Mouse (Mus musculus) limb, embryonic 10.5 days (tissue): Measurements from ENCODE around the gene Slc12a1. TPM values are rescaled to one million over a fixed set of nuclear protein-coding genes. Genes with fewer than 3 reads are reported as not detected.
A peak's percentile ranks its signal among the peaks of the same experiment; 100 is the strongest.
"Not testable (repeated sequence)": the region's sequence is repeated elsewhere in the genome, so short reads cannot be mapped to it uniquely, and the experiment has no call there.

ENCODE experiments used
- DNase-seq: peaks from one replicate; pipeline ENCODE4 v3.0.0-alpha.2; 2017; ENCODE audit warnings: low spot score
- H3K27ac ChIP-seq: fragments of 300-500 bp; sonication (generic); 2 replicates; pipeline ENCODE4 v1.5.1; 2016; ENCODE audit warnings: mild to moderate bottlenecking
- H3K27me3 ChIP-seq: fragments of 300-500 bp; sonication (generic); 2 replicates; pipeline ENCODE4 v1.6.1; 2016; ENCODE audit warnings: low read depth, mild to moderate bottlenecking; ENCODE audit not compliant: poor library complexity, severe bottlenecking
- H3K36me3 ChIP-seq: fragments of 300-500 bp; sonication (generic); 2 replicates; pipeline ENCODE4 v1.6.1; 2016; ENCODE audit warnings: mild to moderate bottlenecking, moderate library complexity
- H3K4me1 ChIP-seq: fragments of 300-500 bp; sonication (generic); 2 replicates; pipeline ENCODE4 v1.6.1; 2016
- H3K4me3 ChIP-seq: fragments of 300-500 bp; sonication (generic); 2 replicates; pipeline ENCODE4 v1.5.1; 2016; ENCODE audit warnings: mild to moderate bottlenecking, moderate library complexity
- H3K9me3 ChIP-seq: fragments of 300-500 bp; sonication (generic); replicated peaks from 2 replicates; pipeline ENCODE4 v1.6.1; 2016; ENCODE audit warnings: mild to moderate bottlenecking
- WGBS: fragments of 180-500 bp; shearing (Covaris S2); methylation state at CpG from one replicate; pipeline ENCODE4 v1.1.7; 2016; 5-methylcytosine and 5-hydroxymethylcytosine counted together
- polyA plus RNA-seq: library from polyadenylated mRNA; unstranded; fragments of >200 nt; fragmentation: Nextera tagmentation; extraction: Ambion mirVana; gene quantifications from 2 replicates; pipeline ENCODE4 v1.2.1, GENCODE M21; 2016

The Slc12a1 gene
- polyA plus RNA-seq = not detected in 2 replicates

DNA sequence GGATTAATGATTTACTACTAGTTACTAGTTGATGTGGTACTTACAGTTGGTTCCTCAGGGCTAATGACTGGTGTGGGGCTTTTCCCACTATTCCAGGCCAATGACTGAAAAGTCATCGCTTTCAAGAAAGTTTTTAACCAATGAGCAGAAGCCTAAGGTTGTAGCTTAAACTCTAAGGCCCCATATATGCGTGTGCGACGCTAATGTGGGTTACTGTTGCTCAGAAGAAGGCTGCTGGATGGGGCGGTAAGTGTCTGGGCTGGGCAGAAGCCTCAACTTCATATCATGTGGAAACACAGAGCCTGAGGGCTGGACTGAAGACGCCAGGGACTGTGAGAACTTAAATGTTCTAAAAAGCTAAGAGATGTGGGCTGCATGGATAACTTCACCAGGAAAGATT lies at the start of gene Slc12a1:
Gene Slc12a1, plus strand, starts transcription at position 118 of the 400 bp plus-strand sequence.
- Histone ChIP-seq H3K27me3 (no peaks in the 10 kb centered on the region), H3K9me3 (no peaks in the 10 kb centered on the region), H3K36me3 (no peaks in the 10 kb centered on the region), H3K27ac (no peak within 1 kb of the TSS), H3K4me3 (no peak within 1 kb of the TSS), H3K4me1 (peaks cover 14% of the 10 kb centered on the region; the same call in 1 of the 2 replicates)
- no peak for DNase-seq
- 86% methylated on average over 6 of the region's 6 CpGs for WGBS

DNA sequence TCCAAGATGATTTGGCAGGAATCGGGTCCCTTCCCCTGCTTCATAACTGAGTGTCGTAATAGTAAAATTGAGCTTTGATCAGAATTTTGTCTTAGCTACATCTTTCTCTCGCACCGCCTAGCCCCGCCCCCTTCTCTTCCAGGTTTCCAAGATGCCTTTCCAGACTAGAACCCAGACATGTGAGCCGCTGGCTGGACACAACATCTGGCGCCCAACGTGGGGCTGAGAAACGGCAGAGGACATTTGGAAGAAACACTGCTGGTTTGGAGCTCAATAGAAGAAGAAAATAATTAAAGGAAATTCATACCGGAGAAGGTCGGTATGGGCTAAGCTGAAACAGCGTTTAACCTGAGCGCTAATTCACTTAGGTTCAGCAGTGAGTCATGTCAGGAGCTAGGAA lies 47.8 kb upstream of the Slc12a1 start:
- H3K4me1 ChIP-seq, H3K27me3 ChIP-seq, DNase-seq, H3K27ac ChIP-seq, H3K4me3 ChIP-seq, H3K9me3 ChIP-seq: not testable (repeated sequence)
- peaks cover 91% of the 10 kb centered on the region for H3K36me3 ChIP-seq
- 96% methylated on average over 13 of the region's 13 CpGs for WGBS

DNA sequence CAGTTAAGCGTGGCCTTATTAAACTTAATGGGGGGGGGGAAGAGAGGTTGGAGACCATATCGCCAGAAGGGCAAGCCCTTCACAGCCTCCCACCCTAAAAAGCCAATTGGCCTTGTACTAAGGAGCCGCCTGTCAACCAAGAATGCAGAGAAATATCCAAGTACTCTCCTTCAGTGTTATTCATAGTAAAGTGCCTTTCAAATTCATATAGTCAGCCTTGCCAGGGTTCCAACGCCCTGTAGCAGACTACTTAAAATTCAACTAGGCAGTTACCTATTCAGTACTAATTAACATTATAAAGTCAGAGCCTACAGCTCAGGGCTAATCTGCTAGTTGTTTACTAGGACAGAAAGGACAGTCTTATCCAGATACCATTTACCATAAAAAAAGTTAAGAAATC lies 45.8 kb upstream of the Slc12a1 start:
- peaks cover 88% of the 10 kb centered on the region for H3K36me3 ChIP-seq
- H3K27ac ChIP-seq, H3K27me3 ChIP-seq, H3K4me1 ChIP-seq, H3K4me3 ChIP-seq, DNase-seq, H3K9me3 ChIP-seq: not testable (repeated sequence)
- WGBS = 96% methylated on average over 4 of the region's 4 CpGs

DNA sequence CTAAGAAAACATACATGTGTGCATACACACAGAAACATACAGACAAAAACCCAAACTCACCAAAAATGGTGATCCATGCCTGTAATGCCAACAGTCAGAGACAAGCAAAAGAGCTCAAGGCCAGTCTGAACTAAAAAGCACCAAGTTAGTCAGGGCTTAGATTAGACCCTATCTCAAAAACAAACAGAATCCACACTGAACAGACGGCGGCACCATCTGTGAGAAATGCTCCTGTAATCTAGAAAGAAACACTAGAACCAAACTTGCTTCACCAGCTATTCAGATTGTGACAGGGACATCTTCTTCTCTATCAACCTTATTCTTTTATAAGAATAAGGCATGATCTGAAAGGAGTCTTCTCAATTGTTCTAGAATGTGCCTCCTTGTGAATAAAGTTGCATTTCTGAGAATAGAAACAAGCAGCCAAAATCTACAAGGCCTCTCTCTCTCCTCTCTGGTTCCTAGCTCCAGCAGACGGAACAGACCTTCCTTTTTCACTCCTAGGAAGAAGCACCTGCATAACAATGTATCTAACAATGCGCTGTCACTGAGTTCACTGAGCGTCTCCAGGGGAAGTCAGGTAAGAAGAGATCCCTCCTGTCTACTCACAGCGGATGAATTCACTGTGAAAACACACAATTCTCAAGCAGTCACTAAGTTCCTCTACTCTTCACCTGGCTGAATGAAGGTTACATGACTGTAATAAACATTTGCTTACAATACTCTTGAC lies 32.8 kb upstream of the Slc12a1 start:
- H3K4me1 ChIP-seq = peaks cover 13% of the 10 kb centered on the region
- peaks cover 26% of the 10 kb centered on the region for H3K36me3 ChIP-seq
- no peak overlapping the region for H3K4me3 ChIP-seq
- 92% methylated on average over 6 of the region's 6 CpGs for WGBS
- DNase-seq = no peak
- H3K9me3 ChIP-seq = no peaks in the 10 kb centered on the region
- no peaks in the 10 kb centered on the region for H3K27me3 ChIP-seq
- no peak overlapping the region for H3K27ac ChIP-seq

DNA sequence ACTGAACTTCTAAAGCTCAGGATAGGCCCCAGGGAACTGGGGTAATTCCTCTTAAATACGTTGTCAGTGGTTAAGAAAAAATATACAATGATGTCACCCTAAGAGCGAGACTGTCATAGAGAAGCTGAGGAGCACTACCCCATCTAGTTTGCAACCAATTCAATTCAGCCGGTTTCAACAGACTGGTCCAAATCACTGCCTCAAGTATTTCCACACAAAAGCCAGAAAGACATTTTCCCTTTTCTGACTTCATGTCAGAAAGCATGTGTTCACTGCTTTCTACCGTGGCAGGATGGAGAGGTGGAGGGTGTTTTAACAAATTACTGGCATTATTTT lies 30.0 kb upstream of the Slc12a1 start:
- H3K36me3 ChIP-seq = peaks cover 4% of the 10 kb centered on the region; the same call in 1 of the 2 replicates
- H3K4me3 ChIP-seq = peak overlapping the region; percentile 88
- H3K4me1 ChIP-seq = peaks cover 13% of the 10 kb centered on the region
- H3K9me3 ChIP-seq = no peaks in the 10 kb centered on the region
- 15% methylated on average over 4 of the region's 4 CpGs for WGBS
- no peak for DNase-seq
- peak overlapping the region; percentile 99 for H3K27ac ChIP-seq
- H3K27me3 ChIP-seq = no peaks in the 10 kb centered on the region

DNA sequence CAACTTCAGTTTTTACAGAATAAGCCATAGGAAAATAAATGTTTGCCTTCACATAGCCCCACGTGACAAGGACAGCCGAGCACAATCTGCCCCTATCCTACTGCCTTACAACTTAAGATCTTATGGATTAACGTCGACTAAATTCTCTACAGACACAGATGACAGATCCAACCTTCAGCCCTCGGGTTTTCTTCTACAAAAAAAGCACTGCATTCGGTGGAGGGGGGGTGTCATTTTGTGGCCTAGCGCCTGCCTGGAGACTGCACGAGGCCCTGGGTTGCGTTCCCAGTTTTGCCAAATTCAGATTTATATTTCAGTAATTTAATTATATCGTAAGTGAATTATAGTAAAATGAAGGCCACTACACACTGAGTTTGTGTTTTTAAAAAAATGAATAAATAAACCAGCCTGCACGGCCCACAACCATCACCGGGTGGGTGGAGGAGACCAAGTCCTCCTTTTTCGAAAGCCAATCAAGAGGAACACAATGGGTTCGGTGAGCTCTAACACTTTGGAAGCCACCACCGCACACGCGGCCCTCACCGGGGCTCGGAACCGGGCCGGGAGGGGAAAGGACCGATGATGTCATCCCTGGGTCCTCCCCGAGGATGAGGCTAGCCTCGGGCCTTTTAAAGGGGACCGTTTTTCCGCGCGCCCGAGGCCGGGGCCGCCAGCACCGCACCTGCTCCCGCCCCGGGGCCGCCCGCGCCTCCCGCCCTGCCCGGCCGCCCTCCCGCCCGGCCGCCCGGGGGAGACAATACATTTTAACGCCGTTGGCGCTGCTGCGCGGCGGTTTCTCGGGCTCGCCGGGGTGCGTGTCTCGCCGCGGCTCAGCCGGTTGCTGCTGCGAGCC lies 29.5 kb upstream of the Slc12a1 start:
- Histone ChIP-seq H3K9me3 (no peaks in the 10 kb centered on the region), H3K27me3 (no peaks in the 10 kb centered on the region)
- WGBS = under 1% methylated on average over 44 of the region's 59 CpGs

DNA sequence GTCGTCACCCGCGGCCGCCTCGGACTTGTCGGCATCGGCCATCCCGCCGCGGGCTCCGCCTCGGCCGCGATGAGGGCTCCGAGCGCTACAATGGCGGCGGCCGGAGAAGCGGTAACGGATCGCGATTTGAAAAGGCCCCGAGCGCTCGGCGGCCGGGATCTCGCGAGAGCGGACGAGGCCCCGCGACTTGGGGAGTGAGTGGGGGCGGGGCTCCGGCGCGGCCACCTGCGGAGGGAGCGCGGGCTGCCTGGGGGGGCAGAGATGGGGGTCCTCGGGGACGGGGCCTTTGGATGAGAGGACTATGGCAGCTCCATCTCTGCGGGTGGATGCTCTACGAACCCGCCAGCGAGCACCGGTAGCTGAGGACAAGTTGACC lies 28.8 kb upstream of the Slc12a1 start, which contains the start of gene Myef2:
Gene Myef2, minus strand, starts transcription at position 185 of the 376 bp plus-strand sequence.
- DNase-seq = peak; percentile 94
- Histone ChIP-seq H3K9me3 (no peaks in the 10 kb centered on the region), H3K4me3 (peak within 1 kb of the TSS; percentile 88), H3K27ac (peak within 1 kb of the TSS; percentile 99), H3K27me3 (no peaks in the 10 kb centered on the region), H3K4me1 (peaks cover 13% of the 10 kb centered on the region), H3K36me3 (peaks cover 4% of the 10 kb centered on the region; the same call in 1 of the 2 replicates)
- WGBS = under 1% methylated on average over 47 of the region's 48 CpGs

More for the DNA sequence above, 29.5 kb upstream of the Slc12a1 start:
- Histone ChIP-seq H3K4me3 (peak overlapping the region; percentile 88), H3K4me1 (peaks cover 13% of the 10 kb centered on the region), H3K36me3 (peaks cover 4% of the 10 kb centered on the region; the same call in 1 of the 2 replicates), H3K27ac (peak overlapping the region; percentile 99)
- peak; percentile 67 for DNase-seq

DNA sequence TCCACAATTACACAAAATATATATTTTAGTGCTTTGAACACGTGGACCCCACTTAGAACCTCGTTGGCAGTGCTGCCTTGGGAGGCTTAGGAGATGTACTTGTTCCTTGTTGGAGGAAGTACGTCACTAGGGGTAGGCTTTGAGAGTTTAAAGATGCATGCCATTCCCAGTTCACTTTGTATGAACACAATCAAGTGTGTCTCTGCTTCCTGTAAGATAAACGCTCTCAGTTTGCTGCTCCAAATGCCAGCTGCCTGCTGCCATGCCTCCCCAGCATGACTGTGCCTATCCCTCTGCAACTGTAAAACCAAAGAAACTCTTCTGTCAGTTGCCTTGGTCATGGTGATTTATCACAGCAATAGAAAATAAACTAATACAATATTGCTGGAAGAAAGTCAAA lies 26.5 kb upstream of the Slc12a1 start:
- no peaks in the 10 kb centered on the region for H3K27me3 ChIP-seq
- peaks cover 12% of the 10 kb centered on the region for H3K4me1 ChIP-seq
- peaks cover 3% of the 10 kb centered on the region; the same call in 1 of the 2 replicates for H3K36me3 ChIP-seq
- WGBS = 43% methylated on average over 4 of the region's 4 CpGs
- no peak overlapping the region for H3K4me3 ChIP-seq
- DNase-seq = no peak
- H3K27ac ChIP-seq = no peak overlapping the region
- no peaks in the 10 kb centered on the region for H3K9me3 ChIP-seq

DNA sequence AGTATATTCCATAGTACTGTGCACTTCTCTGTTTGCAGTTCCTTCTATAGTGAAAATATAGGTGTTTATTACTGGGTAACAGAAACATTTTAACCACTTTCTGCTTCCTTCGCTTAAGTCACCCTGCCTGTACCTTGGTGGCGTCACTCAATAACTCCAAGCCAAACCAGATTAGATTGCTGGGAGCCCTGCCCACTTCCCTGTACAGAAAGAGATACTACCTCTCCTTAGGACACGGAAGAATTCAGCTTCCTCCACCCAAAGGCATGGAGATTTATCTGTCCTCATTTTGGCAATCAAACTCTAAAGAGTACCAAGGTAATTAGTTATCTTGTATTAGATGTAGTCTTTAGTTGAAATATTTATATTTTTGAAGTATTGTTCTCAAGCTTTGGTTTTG lies 25.5 kb upstream of the Slc12a1 start:
- no peak overlapping the region for H3K27ac ChIP-seq
- 88% methylated on average over 3 of the region's 3 CpGs for WGBS

DNA sequence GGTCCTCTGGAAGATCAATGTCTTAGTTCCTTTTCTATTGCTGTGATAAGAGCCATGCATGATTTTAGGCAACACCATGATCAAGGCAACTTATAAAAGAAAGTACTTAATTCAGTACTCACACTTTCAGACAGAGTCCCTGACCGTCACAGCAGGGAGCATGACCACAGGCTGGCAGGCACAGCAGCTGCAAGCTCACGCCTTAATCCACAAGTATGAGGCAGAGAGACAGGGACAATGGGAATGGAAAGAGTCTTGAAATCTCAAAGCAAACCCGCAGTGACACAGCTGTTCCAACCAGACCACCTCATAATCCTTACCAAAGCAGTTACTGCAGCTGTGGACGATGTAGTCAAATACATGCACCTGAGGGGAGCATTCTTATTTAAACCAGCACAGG lies 18.2 kb upstream of the Slc12a1 start:
- 0 out of 2 replicates have a peak, but pooled peaks cover 5% of the 10 kb centered on the region for H3K27me3 ChIP-seq
- DNase-seq = no peak
- H3K27ac ChIP-seq = no peak overlapping the region
- H3K36me3 ChIP-seq = no peaks in the 10 kb centered on the region
- 42% methylated on average over 4 of the region's 4 CpGs for WGBS
- H3K4me1 ChIP-seq = peaks cover 12% of the 10 kb centered on the region
- H3K4me3 ChIP-seq = no peak overlapping the region
- no peaks in the 10 kb centered on the region for H3K9me3 ChIP-seq

More for the DNA sequence above, 25.5 kb upstream of the Slc12a1 start:
- Histone ChIP-seq H3K36me3 (no peaks in the 10 kb centered on the region), H3K27me3 (no peaks in the 10 kb centered on the region), H3K9me3 (no peaks in the 10 kb centered on the region), H3K4me3 (no peak overlapping the region), H3K4me1 (peaks cover 5% of the 10 kb centered on the region)
- no peak for DNase-seq

DNA sequence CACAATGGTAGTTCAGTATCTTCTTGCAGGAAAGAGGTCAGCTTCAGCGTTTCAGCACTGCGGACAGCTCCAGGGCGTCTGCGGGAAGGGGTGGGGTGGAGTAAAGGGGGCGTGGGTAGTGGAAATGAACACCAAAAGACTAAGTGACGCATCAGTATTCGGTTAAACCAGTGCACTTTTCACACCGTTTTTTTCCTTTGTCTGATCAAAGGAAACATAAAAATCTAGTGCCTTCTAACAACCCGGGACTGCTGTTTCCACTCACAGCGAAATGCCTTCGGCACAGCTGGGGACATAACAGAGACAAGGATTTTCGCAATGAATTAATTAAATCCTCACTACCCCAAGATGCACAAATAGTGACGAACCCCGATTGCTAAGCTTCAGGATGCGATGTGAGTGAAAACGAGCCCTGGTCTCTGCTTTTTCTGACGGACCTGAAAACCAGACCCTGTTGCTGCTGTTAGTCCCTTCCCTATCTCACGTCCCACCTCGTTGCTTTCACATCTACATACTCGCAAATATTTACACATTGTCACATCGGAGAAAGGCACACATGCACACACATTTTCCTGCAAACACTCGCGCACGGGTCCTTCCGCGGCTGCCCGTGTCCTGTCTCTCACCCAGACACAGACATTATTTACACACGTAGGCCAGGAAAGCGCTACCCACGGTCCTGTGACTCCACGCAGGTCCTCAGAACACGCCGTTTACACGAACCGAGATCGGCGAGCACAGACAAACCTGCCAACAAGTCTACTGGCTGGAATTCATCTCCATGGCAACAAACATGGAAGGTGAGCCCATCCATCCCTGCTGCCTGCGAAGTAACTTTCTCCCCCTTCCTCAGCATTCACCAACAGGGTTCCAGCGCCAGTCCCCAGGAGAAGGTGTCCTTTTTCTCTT lies 16.1 kb upstream of the Slc12a1 start, which contains the start of gene Ctxn2:
Gene Ctxn2, plus strand, starts transcription at position 790 of the 909 bp plus-strand sequence.
- peak; percentile 94 for DNase-seq
- H3K9me3 ChIP-seq = no peaks in the 10 kb centered on the region
- H3K27me3 ChIP-seq = 0 out of 2 replicates have a peak, but pooled peaks cover 5% of the 10 kb centered on the region
- peak within 1 kb of the TSS; percentile 43 for H3K4me3 ChIP-seq
- H3K4me1 ChIP-seq = peaks cover 12% of the 10 kb centered on the region
- 2% methylated on average over 39 of the region's 39 CpGs for WGBS
- H3K27ac ChIP-seq = no peak within 1 kb of the TSS
- no peaks in the 10 kb centered on the region for H3K36me3 ChIP-seq

DNA sequence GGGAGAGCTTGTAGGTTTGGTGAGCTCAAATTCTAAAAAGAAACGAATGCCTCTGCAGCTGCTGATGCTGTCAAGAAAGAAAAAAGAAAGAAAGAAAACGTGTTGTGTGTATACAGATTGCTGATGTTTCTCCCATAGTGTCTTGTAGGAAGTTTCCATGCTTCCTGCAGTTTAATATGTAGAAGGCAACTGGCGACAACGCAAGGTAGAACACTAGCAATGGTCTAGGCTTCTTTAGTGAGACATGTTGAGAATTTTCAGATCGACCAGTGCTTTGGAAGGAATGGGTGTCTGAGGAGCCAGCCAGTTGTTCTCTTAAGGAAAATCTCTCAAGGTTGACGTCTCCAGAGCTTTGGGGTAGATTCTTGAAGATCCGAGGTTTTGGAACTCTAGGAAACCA lies 15.5 kb upstream of the Slc12a1 start:
- Histone ChIP-seq H3K9me3 (no peaks in the 10 kb centered on the region), H3K4me1 (peaks cover 12% of the 10 kb centered on the region), H3K27ac (no peak overlapping the region), H3K27me3 (0 out of 2 replicates have a peak, but pooled peaks cover 5% of the 10 kb centered on the region), H3K4me3 (no peak overlapping the region; the same call in 1 of the 2 replicates), H3K36me3 (no peaks in the 10 kb centered on the region)
- DNase-seq = no peak
- WGBS = 31% methylated on average over 7 of the region's 7 CpGs
